Mouse (Mus musculus): Measurements from ENCODE around the gene Olfr1249. TPM values are rescaled to one million over a fixed set of nuclear protein-coding genes. Genes with fewer than 3 reads are reported as not detected.
"Not testable (repeated sequence)": the region's sequence is repeated elsewhere in the genome, so short reads cannot be mapped to it uniquely, and the experiment has no call there.

Gene Olfr1249
- polyA plus RNA-seq (2015; fragmentation: Nextera tagmentation; extraction: Ambion mirVana), result not detected in 2 replicates

GRCm38 (mm10) chr2:89634883-89635282, at the start of gene Olfr1249:
Gene Olfr1249, minus strand, starts transcription at chr2:89634983.
- Histone ChIP-seq H3K4me3 (ENCODE audit: low read length) (no peak within 1 kb of the TSS), H3K27me3 (replicated peaks; ENCODE audit: control insufficient read depth, insufficient read depth, low read length) (no peaks in the 10 kb centered on the region), H3K4me1 (ENCODE audit: control insufficient read depth, insufficient read depth, low read length) (no peaks in the 10 kb centered on the region), H3K27ac (ENCODE audit: low read length) (no peak within 1 kb of the TSS), H3K36me3 (ENCODE audit: control insufficient read depth, insufficient read depth, low read length) (no peaks in the 10 kb centered on the region), H3K9me3 (ENCODE audit: control insufficient read depth, low read length) (no peaks in the 10 kb centered on the region), H3K9ac (ENCODE audit: low read depth, low read length) (no peak within 1 kb of the TSS), H3K4me2 (ENCODE audit: low read depth, low read length) (no peak within 1 kb of the TSS)
- ATAC-seq, result no peak
- 85% methylated on average over 2 of the region's 2 CpGs for WGBS

DNA sequence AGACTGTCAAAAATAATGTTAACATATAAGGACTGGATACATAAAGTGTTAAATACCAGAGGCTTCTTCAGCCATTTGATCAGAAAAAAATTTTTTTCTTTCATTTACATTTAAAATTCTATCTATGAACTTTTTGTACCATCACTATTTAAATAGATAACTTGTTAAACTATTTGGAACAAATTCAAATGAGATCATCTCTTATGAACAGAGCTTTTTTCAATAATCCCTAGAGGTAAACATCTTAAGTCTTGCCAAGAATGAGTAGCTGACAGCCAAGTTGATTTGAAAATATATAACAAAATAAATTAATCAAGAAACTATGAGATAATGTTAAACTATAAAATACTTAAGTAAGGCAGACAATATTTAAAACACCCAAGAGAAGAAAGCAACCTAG, 37.1 kb upstream of the Olfr1249 start, which contains the start of gene Olfr1251:
TSS of gene Olfr1251 (minus strand) at position 101 of the 400 bp plus-strand sequence.
- no peak within 1 kb of the TSS for H3K4me3 ChIP-seq (ENCODE audit: low read length)
- H3K36me3 ChIP-seq (ENCODE audit: control insufficient read depth, insufficient read depth, low read length), result no peaks in the 10 kb centered on the region
- H3K9me3 ChIP-seq (ENCODE audit: control insufficient read depth, low read length), result no peaks in the 10 kb centered on the region
- H3K27me3 ChIP-seq (replicated peaks; ENCODE audit: control insufficient read depth, insufficient read depth, low read length), result no peaks in the 10 kb centered on the region
- H3K4me2 ChIP-seq (ENCODE audit: low read depth, low read length), result no peak within 1 kb of the TSS
- H3K9ac ChIP-seq (ENCODE audit: low read depth, low read length), result no peak within 1 kb of the TSS
- no peaks in the 10 kb centered on the region for H3K4me1 ChIP-seq (ENCODE audit: control insufficient read depth, insufficient read depth, low read length)
- H3K27ac ChIP-seq (ENCODE audit: low read length), result no peak within 1 kb of the TSS
- ATAC-seq, result no peak

DNA sequence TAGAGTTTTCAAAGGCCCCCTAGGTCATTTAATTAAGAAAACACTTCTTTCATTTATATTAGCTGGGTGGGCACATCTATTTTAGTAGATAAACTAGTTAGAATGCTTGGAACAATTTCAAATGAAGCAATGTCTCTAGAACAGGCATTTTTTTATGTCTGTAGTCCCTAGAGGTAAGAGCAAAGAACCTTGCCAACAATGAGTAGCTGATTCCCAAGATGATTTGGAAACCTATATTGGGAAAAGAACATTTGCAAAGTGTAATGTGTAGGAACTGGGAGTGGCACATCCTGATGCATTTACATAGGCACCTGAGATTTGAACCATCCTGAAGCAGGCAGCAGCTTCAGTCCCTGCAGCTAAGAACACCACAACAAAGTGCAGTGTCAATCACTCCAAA, 26.6 kb upstream of the Olfr1249 start, which contains the start of gene Olfr1250:
TSS of gene Olfr1250 (minus strand) at position 101 of the 400 bp plus-strand sequence.
- H3K27ac ChIP-seq (ENCODE audit: low read length), result no peak within 1 kb of the TSS
- H3K4me2 ChIP-seq (ENCODE audit: low read depth, low read length), result no peak within 1 kb of the TSS
- H3K9me3 ChIP-seq (ENCODE audit: control insufficient read depth, low read length), result no peaks in the 10 kb centered on the region
- no peak within 1 kb of the TSS for H3K9ac ChIP-seq (ENCODE audit: low read depth, low read length)
- no peak within 1 kb of the TSS for H3K4me3 ChIP-seq (ENCODE audit: low read length)
- no peaks in the 10 kb centered on the region for H3K4me1 ChIP-seq (ENCODE audit: control insufficient read depth, insufficient read depth, low read length)
- ATAC-seq, result no peak
- H3K36me3 ChIP-seq (ENCODE audit: control insufficient read depth, insufficient read depth, low read length), result no peaks in the 10 kb centered on the region
- H3K27me3 ChIP-seq (replicated peaks; ENCODE audit: control insufficient read depth, insufficient read depth, low read length), result no peaks in the 10 kb centered on the region

DNA sequence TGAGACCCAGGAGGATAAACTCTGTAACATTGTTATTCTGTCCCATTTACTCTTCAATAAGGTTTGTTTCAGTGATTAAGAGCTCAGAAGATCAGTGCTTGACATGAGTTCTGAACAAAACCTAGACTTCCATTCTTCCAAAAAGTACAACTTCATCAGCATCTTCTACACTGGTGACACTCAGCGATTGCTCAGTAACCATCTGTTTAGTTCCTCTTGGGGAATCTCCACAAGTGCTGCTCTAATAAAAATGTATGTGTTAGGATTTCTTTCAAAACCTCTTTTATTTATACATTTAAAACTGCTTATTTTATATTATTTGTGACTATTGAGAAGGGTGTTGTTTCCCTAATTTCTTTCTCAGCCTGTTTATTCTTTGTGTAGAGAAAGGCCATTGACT, 16.6 kb downstream of the Olfr1249 start, which contains the start of gene Olfr1248:
TSS of gene Olfr1248 (minus strand) at position 101 of the 400 bp plus-strand sequence.
- not testable (repeated sequence) for H3K36me3 ChIP-seq (ENCODE audit: control insufficient read depth, insufficient read depth, low read length); H3K27me3 ChIP-seq (replicated peaks; ENCODE audit: control insufficient read depth, insufficient read depth, low read length); H3K4me2 ChIP-seq (ENCODE audit: low read depth, low read length); ATAC-seq; H3K4me1 ChIP-seq (ENCODE audit: control insufficient read depth, insufficient read depth, low read length); H3K4me3 ChIP-seq (ENCODE audit: low read length); H3K9ac ChIP-seq (ENCODE audit: low read depth, low read length); H3K27ac ChIP-seq (ENCODE audit: low read length); H3K9me3 ChIP-seq (ENCODE audit: control insufficient read depth, low read length)
- 93% methylated on average over 1 of the region's 1 CpGs for WGBS

DNA sequence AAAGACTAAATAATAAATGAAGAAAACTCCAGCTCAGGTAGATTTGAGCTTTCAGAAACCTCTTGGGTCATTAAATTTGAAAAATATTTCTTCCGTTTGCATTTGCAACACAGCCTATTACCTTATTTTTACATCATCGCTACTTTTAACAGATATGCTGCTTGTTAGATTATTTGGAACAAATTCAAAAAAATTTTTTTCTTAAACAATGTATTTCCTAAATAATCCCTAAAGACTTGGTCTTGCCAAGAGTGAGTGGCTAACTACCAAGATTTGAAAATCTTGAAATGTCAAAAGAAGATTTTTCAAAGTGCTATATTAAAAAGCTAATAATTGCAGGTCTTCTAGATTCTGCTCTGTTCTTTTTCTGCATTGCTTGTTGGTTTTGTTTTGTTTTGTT, 20.8 kb downstream of the Olfr1249 start, which contains the start of gene Olfr1247:
TSS of gene Olfr1247 (minus strand) at position 101 of the 400 bp plus-strand sequence.
- Histone ChIP-seq H3K9ac (ENCODE audit: low read depth, low read length) (no peak within 1 kb of the TSS), H3K27me3 (replicated peaks; ENCODE audit: control insufficient read depth, insufficient read depth, low read length) (no peaks in the 10 kb centered on the region), H3K36me3 (ENCODE audit: control insufficient read depth, insufficient read depth, low read length) (no peaks in the 10 kb centered on the region), H3K4me2 (ENCODE audit: low read depth, low read length) (no peak within 1 kb of the TSS), H3K4me1 (ENCODE audit: control insufficient read depth, insufficient read depth, low read length) (no peaks in the 10 kb centered on the region), H3K9me3 (ENCODE audit: control insufficient read depth, low read length) (no peaks in the 10 kb centered on the region), H3K4me3 (ENCODE audit: low read length) (no peak within 1 kb of the TSS), H3K27ac (ENCODE audit: low read length) (no peak within 1 kb of the TSS)
- ATAC-seq, result no peak
- 94% methylated on average over 2 of the region's 2 CpGs for WGBS

GRCm38 (mm10) chr2:89593057-89593456, 41.7 kb downstream of the Olfr1249 start, which contains the start of gene Olfr1246:
Gene Olfr1246, minus strand, starts transcription at chr2:89593157.
- no peak for ATAC-seq
- no peaks in the 10 kb centered on the region for H3K4me1 ChIP-seq (ENCODE audit: control insufficient read depth, insufficient read depth, low read length)
- whole genome bisulfite sequencing, result 57% methylated on average over 2 of the region's 2 CpGs
- no peaks in the 10 kb centered on the region for H3K27me3 ChIP-seq (replicated peaks; ENCODE audit: control insufficient read depth, insufficient read depth, low read length)
- H3K4me3 ChIP-seq (ENCODE audit: low read length), result no peak within 1 kb of the TSS
- no peaks in the 10 kb centered on the region for H3K9me3 ChIP-seq (ENCODE audit: control insufficient read depth, low read length)
- no peak within 1 kb of the TSS for H3K4me2 ChIP-seq (ENCODE audit: low read depth, low read length)
- H3K9ac ChIP-seq (ENCODE audit: low read depth, low read length), result no peak within 1 kb of the TSS
- no peak within 1 kb of the TSS for H3K27ac ChIP-seq (ENCODE audit: low read length)
- no peaks in the 10 kb centered on the region for H3K36me3 ChIP-seq (ENCODE audit: control insufficient read depth, insufficient read depth, low read length)

Other genes with a start within 250 kb of the Olfr1249 start
- not detected in 2 replicates for gene Olfr1238, start 225.3 kb downstream of the Olfr1249 start, polyA plus RNA-seq (2015; fragmentation: Nextera tagmentation; extraction: Ambion mirVana)
- not detected in 2 replicates for gene Olfr1239, start 214.6 kb downstream of the Olfr1249 start, polyA plus RNA-seq (2015; fragmentation: Nextera tagmentation; extraction: Ambion mirVana)
- gene Olfr1240, start 192.0 kb downstream of the Olfr1249 start, polyA plus RNA-seq (2015; fragmentation: Nextera tagmentation; extraction: Ambion mirVana), result not detected in 2 replicates
- not detected in 2 replicates for gene Olfr1241, start 147.9 kb downstream of the Olfr1249 start, polyA plus RNA-seq (2015; fragmentation: Nextera tagmentation; extraction: Ambion mirVana)
- gene Olfr1242, start 136.6 kb downstream of the Olfr1249 start, polyA plus RNA-seq (2015; fragmentation: Nextera tagmentation; extraction: Ambion mirVana), result not detected in 2 replicates
- not detected in 2 replicates for gene Olfr1243, start 103.5 kb downstream of the Olfr1249 start, polyA plus RNA-seq (2015; fragmentation: Nextera tagmentation; extraction: Ambion mirVana)
- not detected in 2 replicates for gene Olfr1245, start 56.5 kb downstream of the Olfr1249 start, polyA plus RNA-seq (2015; fragmentation: Nextera tagmentation; extraction: Ambion mirVana)
- gene Olfr1246, start 41.8 kb downstream of the Olfr1249 start, polyA plus RNA-seq (2015; fragmentation: Nextera tagmentation; extraction: Ambion mirVana), result not detected in 2 replicates
- gene Olfr1247, start 20.9 kb downstream of the Olfr1249 start, polyA plus RNA-seq (2015; fragmentation: Nextera tagmentation; extraction: Ambion mirVana), result not detected in 2 replicates
- not detected in 2 replicates for gene Olfr1248, start 16.7 kb downstream of the Olfr1249 start, polyA plus RNA-seq (2015; fragmentation: Nextera tagmentation; extraction: Ambion mirVana)
- not detected in 2 replicates for gene Olfr1250, start 26.5 kb upstream of the Olfr1249 start, polyA plus RNA-seq (2015; fragmentation: Nextera tagmentation; extraction: Ambion mirVana)
- gene Olfr1251, start 37.0 kb upstream of the Olfr1249 start, polyA plus RNA-seq (2015; fragmentation: Nextera tagmentation; extraction: Ambion mirVana), result not detected in 2 replicates
- not detected in 2 replicates for gene Olfr1252, start 90.0 kb upstream of the Olfr1249 start, polyA plus RNA-seq (2015; fragmentation: Nextera tagmentation; extraction: Ambion mirVana)
- gene Olfr1253, start 122.1 kb upstream of the Olfr1249 start, polyA plus RNA-seq (2015; fragmentation: Nextera tagmentation; extraction: Ambion mirVana), result not detected in 2 replicates
- not detected in 2 replicates for gene Olfr1254, start 158.6 kb upstream of the Olfr1249 start, polyA plus RNA-seq (2015; fragmentation: Nextera tagmentation; extraction: Ambion mirVana)
- not detected in 2 replicates for gene Olfr1255, start 177.1 kb upstream of the Olfr1249 start, polyA plus RNA-seq (2015; fragmentation: Nextera tagmentation; extraction: Ambion mirVana)
- not detected in 2 replicates for gene Olfr1256, start 206.6 kb upstream of the Olfr1249 start, polyA plus RNA-seq (2015; fragmentation: Nextera tagmentation; extraction: Ambion mirVana)
- not detected in 2 replicates for gene Olfr48, start 213.2 kb upstream of the Olfr1249 start, polyA plus RNA-seq (2015; fragmentation: Nextera tagmentation; extraction: Ambion mirVana)
- not detected in 2 replicates for gene Olfr1257, start 243.5 kb upstream of the Olfr1249 start, polyA plus RNA-seq (2015; fragmentation: Nextera tagmentation; extraction: Ambion mirVana)